Mouse (Mus musculus) CD4-positive, CD25-positive, alpha-beta regulatory T cell, adult 2 months (primary cell): ENCODE measurements at regions not wholly inside any gene's neighbourhood (a gene's known extent, or its start where the extent isn't known, plus 50 kb on each side); places are given as distances from the start of the nearest gene placed in this dataset.

Experiments used
- DNase-seq: peaks from one replicate; pipeline ENCODE4 v3.0.0-alpha.2; 2012; ENCODE audit warnings: low read depth, low spot score

GRCm38 (mm10) chrX:12466312-12466711 lies 121.3 kb upstream of the Atp6ap2 start:
- DNase-seq: no peak

- no peak for DNase-seq
Observed at GRCm38 (mm10) chrX:12466897-12467296, 120.7 kb upstream of the Atp6ap2 start.

GRCm38 (mm10) chrX:12467528-12468179 lies 119.9 kb upstream of the Atp6ap2 start:
- no peak for DNase-seq

- no peak for DNase-seq
Observed at GRCm38 (mm10) chrX:12472296-12472695, 115.3 kb upstream of the Atp6ap2 start.

- no peak for DNase-seq
Observed at GRCm38 (mm10) chrX:12479207-12479606, 108.4 kb upstream of the Atp6ap2 start.

- DNase-seq: no peak
Observed at GRCm38 (mm10) chrX:12490957-12491356, 96.6 kb upstream of the Atp6ap2 start.

- DNase-seq: no peak
Observed at GRCm38 (mm10) chrX:12493216-12493615, 94.4 kb upstream of the Atp6ap2 start.

- no peak for DNase-seq
Observed at GRCm38 (mm10) chrX:12493916-12494315, 93.7 kb upstream of the Atp6ap2 start.

GRCm38 (mm10) chrX:12494535-12494934 lies 93.1 kb upstream of the Atp6ap2 start:
- no peak for DNase-seq

- no peak for DNase-seq
Observed at GRCm38 (mm10) chrX:12500601-12501000, 87.0 kb upstream of the Atp6ap2 start.

GRCm38 (mm10) chrX:12502364-12502763 lies 85.2 kb upstream of the Atp6ap2 start:
- DNase-seq: no peak

GRCm38 (mm10) chrX:12503581-12503980 lies 84.0 kb upstream of the Atp6ap2 start:
- no peak for DNase-seq

- DNase-seq: peak; percentile 35
Observed at GRCm38 (mm10) chrX:12511119-12511518, 76.5 kb upstream of the Atp6ap2 start.

- DNase-seq: no peak
Observed at GRCm38 (mm10) chrX:12525044-12525443, 62.6 kb upstream of the Atp6ap2 start.

GRCm38 (mm10) chrX:12530406-12531311 lies 56.9 kb upstream of the Atp6ap2 start:
- DNase-seq: no peak
